Mouse (Mus musculus) natural killer cell, adult 2 months (primary cell): ENCODE measurements at regions not wholly inside any gene's neighbourhood (a gene's known extent, or its start where the extent isn't known, plus 50 kb on each side); places are given as distances from the start of the nearest gene placed in this dataset.

ENCODE experiments used
- DNase-seq, 2 experiments: peaks; one replicate each; pipeline ENCODE4 v3.0.0; 2022; ENCODE audit warnings: low spot score in 2 of 2

- no peak for DNase-seq
Measured at GRCm38 (mm10) chr1:183963286-183963685, 49.8 kb upstream of the Dusp10 start.
